Mouse (Mus musculus) bone marrow, adult 2 months (tissue): ENCODE measurements around the gene Fbxw4. TPM values are rescaled to one million over a fixed set of nuclear protein-coding genes. Genes with fewer than 3 reads are reported as not detected.

Experiments
- H3K27ac ChIP-seq: fragments of 200-500 bp; 2 replicates; pipeline ENCODE4 v1.5.1; 2012; ENCODE audit warnings: low read depth, mild to moderate bottlenecking, control low read depth, inconsistent platforms, low read length; ENCODE audit not compliant: control insufficient read depth, poor library complexity, insufficient read depth
- H3K4me1 ChIP-seq: fragments of 200-500 bp; 2 replicates; pipeline ENCODE4 v1.6.1; 2011; ENCODE audit warnings: low read length; ENCODE audit not compliant: control insufficient read depth, insufficient read depth
- H3K4me3 ChIP-seq: fragments of 200-500 bp; replicated peaks from 2 replicates; pipeline ENCODE3; 2011; ENCODE audit warnings: mild to moderate bottlenecking, low read depth, low read length, control low read depth; ENCODE audit not compliant: control insufficient read depth
- CTCF ChIP-seq: fragments of 200-500 bp; IDR thresholded peaks from 2 replicates; pipeline ENCODE4 v1.5.1; 2011; ENCODE audit warnings: low read length, control low read depth; ENCODE audit not compliant: control insufficient read depth, insufficient read depth
- POLR2A ChIP-seq: fragments of 200-500 bp; IDR thresholded peaks from 2 replicates; pipeline ENCODE4 v1.6.1; 2011; ENCODE audit warnings: low read depth, mild to moderate bottlenecking, control low read depth, low read length, borderline replicate concordance; ENCODE audit not compliant: control insufficient read depth
- WGBS: fragments of 180-500 bp; shearing (Covaris S2); methylation state at CpG from one replicate; pipeline ENCODE4 v1.1.7; 2018; 5-methylcytosine and 5-hydroxymethylcytosine counted together
- polyA plus RNA-seq: library from polyadenylated mRNA; stranded (reverse); fragments of >200 nt; gene quantifications from 2 replicates; pipeline ENCODE4 v1.2.4, GENCODE M21; 2011; ENCODE audit warnings: low replicate concordance; ENCODE audit not compliant: missing spikeins, insufficient read depth, insufficient read length

Gene Fbxw4
- polyA plus RNA-seq, 1 experiment, result 22.4 TPM

GRCm38 (mm10) chr19:45680495-45681130 is 20.5 kb upstream of the Fbxw4 start:
- H3K4me1 ChIP-seq, result no peaks in the 10 kb centered on the region; the same call in 1 of the 2 replicates
- H3K4me3 ChIP-seq, result no peak overlapping the region
- H3K27ac ChIP-seq, result no peak overlapping the region
- TF ChIP-seq POLR2A, result no peak
- TF ChIP-seq CTCF, result no peak
- whole genome bisulfite sequencing, result 41% methylated on average over 3 of the region's 3 CpGs

GRCm38 (mm10) chr19:45676723-45677269 is 16.7 kb upstream of the Fbxw4 start:
- WGBS, result 23% methylated on average over 16 of the region's 16 CpGs
- H3K27ac ChIP-seq, result no peak overlapping the region

GRCm38 (mm10) chr19:45675720-45676581 is 15.8 kb upstream of the Fbxw4 start:
- peak overlapping the region; percentile 53 for H3K4me3 ChIP-seq
- no peaks in the 10 kb centered on the region; the same call in 1 of the 2 replicates for H3K4me1 ChIP-seq
- WGBS, result under 1% methylated on average over 38 of the region's 38 CpGs
- H3K27ac ChIP-seq, result peak overlapping the region; percentile 43
- no peak for TF ChIP-seq POLR2A
- no peak for TF ChIP-seq CTCF

More at GRCm38 (mm10) chr19:45676723-45677269, 16.7 kb upstream of the Fbxw4 start:
- TF ChIP-seq POLR2A, result no peak
- no peak for TF ChIP-seq CTCF
- H3K4me1 ChIP-seq, result no peaks in the 10 kb centered on the region; the same call in 1 of the 2 replicates
- peak overlapping the region; percentile 12 for H3K4me3 ChIP-seq

- WGBS, result 32% methylated on average over 5 of the region's 5 CpGs
- TF ChIP-seq POLR2A, result no peak
- TF ChIP-seq CTCF, result no peak
- Histone ChIP-seq H3K4me3 (no peak overlapping the region), H3K27ac (no peak overlapping the region), H3K4me1 (no peaks in the 10 kb centered on the region; the same call in 1 of the 2 replicates)
These were observed 15.1 kb upstream of the Fbxw4 start for GRCm38 (mm10) chr19:45675196-45675595.

GRCm38 (mm10) chr19:45672971-45673370 is 12.9 kb upstream of the Fbxw4 start:
- WGBS, result 89% methylated on average over 9 of the region's 9 CpGs
- H3K4me3 ChIP-seq, result no peak overlapping the region
- H3K27ac ChIP-seq, result no peak overlapping the region
- no peaks in the 10 kb centered on the region; the same call in 1 of the 2 replicates for H3K4me1 ChIP-seq
- TF ChIP-seq POLR2A (no peak), CTCF (no peak)

GRCm38 (mm10) chr19:45668986-45669385 is 8.9 kb upstream of the Fbxw4 start:
- Histone ChIP-seq H3K27ac (no peak overlapping the region), H3K4me3 (no peak overlapping the region), H3K4me1 (no peaks in the 10 kb centered on the region; the same call in 1 of the 2 replicates)
- TF ChIP-seq CTCF (no peak), POLR2A (no peak)
- WGBS, result 82% methylated on average over 4 of the region's 4 CpGs

- no peak overlapping the region for H3K4me3 ChIP-seq
- no peak overlapping the region for H3K27ac ChIP-seq
- WGBS, result 37% methylated on average over 2 of the region's 2 CpGs
- H3K4me1 ChIP-seq, result no peaks in the 10 kb centered on the region; the same call in 1 of the 2 replicates
- TF ChIP-seq CTCF (no peak), POLR2A (no peak)
These were observed 3.7 kb upstream of the Fbxw4 start for GRCm38 (mm10) chr19:45663851-45664250.

- peak overlapping the region; percentile 83 for H3K27ac ChIP-seq
- peaks cover 3% of the 10 kb centered on the region for H3K4me1 ChIP-seq
- WGBS, result 13% methylated on average over 18 of the region's 18 CpGs
- H3K4me3 ChIP-seq, result peak overlapping the region; percentile 72
- TF ChIP-seq POLR2A (no peak), CTCF (no peak)
These were observed 335 bp upstream of the Fbxw4 start for GRCm38 (mm10) chr19:45660503-45660790.
